Mouse (Mus musculus) embryonic fibroblast, embryonic 13.5 days (primary cell): ENCODE measurements around the gene Cwf19l1. TPM values are rescaled to one million over a fixed set of nuclear protein-coding genes. Genes with fewer than 3 reads are reported as not detected.

Experiments
- H3K27ac ChIP-seq: 2 replicates; pipeline ENCODE4 v1.5.1; 2012; ENCODE audit warnings: low read length, control low read depth, inconsistent platforms; ENCODE audit not compliant: insufficient read depth
- H3K4me1 ChIP-seq: 2 replicates; pipeline ENCODE4 v1.6.1; 2011; ENCODE audit warnings: low read length; ENCODE audit not compliant: control insufficient read depth, insufficient read depth
- H3K4me3 ChIP-seq: 2 replicates; pipeline ENCODE4 v1.5.1; 2011; ENCODE audit warnings: mild to moderate bottlenecking, control low read depth, low read length; ENCODE audit not compliant: insufficient read depth
- CTCF ChIP-seq: IDR thresholded peaks from 2 replicates; pipeline ENCODE4 v1.5.1; 2011; ENCODE audit warnings: mild to moderate bottlenecking, control low read depth, low read length, moderate library complexity, borderline replicate concordance; ENCODE audit not compliant: insufficient read depth
- POLR2A ChIP-seq: IDR thresholded peaks from 2 replicates; pipeline ENCODE4 v1.6.1; 2011; ENCODE audit warnings: low read depth, mild to moderate bottlenecking, control low read depth, low read length, moderate library complexity
- polyA plus RNA-seq: library from polyadenylated mRNA; stranded (reverse); fragments of >200 nt; gene quantifications from 2 replicates; pipeline ENCODE4 v1.2.4, GENCODE M21; 2011; ENCODE audit warnings: low read depth; ENCODE audit not compliant: missing spikeins, insufficient read length

The Cwf19l1 gene
- polyA plus RNA-seq, 1 experiment: 18.0 TPM

- Histone ChIP-seq H3K4me1 (no peaks in the 10 kb centered on the region; the same call in 1 of the 2 replicates), H3K4me3 (no peak overlapping the region), H3K27ac (no peak overlapping the region)
- TF ChIP-seq POLR2A: no peak
- TF ChIP-seq CTCF: no peak
Observed at GRCm38 (mm10) chr19:44067323-44068049, 68.2 kb downstream of the Cwf19l1 start.

DNA sequence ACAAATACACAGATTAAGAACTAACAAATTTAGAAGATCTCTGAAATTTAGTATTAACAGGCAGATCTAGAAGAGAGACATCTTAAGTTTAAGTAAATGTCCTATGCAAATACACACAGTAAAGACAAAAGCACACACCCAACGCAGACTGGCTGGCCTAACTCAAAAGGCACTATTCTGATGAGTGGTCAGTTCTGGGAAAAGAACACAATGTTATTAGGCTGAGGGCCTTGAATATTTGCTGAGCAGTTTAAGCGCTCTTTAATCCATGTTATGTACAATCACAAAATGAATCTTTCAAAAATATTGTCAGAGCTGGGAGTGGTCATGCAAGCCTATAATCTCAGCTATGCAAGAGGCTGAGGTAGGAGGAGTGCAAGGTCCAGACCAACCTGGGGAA is 70.9 kb downstream of the Cwf19l1 start:
- Histone ChIP-seq H3K4me1 (peaks cover 3% of the 10 kb centered on the region; the same call in 1 of the 2 replicates), H3K27ac (no peak overlapping the region), H3K4me3 (no peak overlapping the region)
- no peak for TF ChIP-seq POLR2A

DNA sequence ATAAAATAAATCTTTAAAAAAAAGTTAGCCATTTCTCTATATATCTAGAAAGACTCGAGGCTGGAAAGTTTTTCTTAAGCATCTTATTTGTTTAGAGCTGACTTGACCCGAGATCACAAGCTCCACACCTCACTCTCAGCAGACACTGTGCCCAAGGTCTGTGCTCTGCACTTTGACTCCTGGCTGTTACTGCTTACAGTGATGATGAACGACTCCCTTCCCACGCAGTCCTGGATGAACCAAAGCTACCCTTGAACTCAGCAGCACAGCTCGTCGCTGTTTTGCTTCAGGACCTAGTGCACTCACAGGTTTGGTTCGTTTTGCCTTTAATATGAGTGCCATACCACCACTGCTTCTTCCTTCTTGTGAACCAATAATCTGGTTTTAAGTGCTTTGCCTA is 71.9 kb downstream of the Cwf19l1 start:
- H3K27ac ChIP-seq: no peak overlapping the region
- H3K4me3 ChIP-seq: no peak overlapping the region
- TF ChIP-seq POLR2A: no peak
- TF ChIP-seq CTCF: no peak
- H3K4me1 ChIP-seq: peaks cover 3% of the 10 kb centered on the region; the same call in 1 of the 2 replicates

DNA sequence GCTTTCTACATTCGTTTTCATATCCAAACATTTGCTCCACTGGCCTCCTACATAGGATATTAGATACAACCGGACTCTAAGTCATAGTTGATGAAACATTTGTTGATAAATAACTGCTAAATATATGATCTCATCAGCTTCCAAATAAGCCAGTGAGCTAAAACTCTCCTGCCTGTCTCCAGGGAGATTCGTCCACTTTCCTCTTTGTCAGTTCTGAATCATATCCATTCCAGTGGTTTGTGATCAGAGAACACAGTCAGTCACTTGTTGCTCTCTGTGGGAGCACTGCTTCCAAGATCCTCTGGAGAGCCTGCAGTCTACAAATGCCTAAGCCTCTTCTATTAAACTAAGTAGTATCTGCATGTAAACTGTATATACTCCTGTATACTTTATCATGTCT is 75.5 kb downstream of the Cwf19l1 start:
- TF ChIP-seq POLR2A (no peak), CTCF (no peak)
- Histone ChIP-seq H3K4me3 (no peak overlapping the region), H3K4me1 (0 out of 2 replicates have a peak, but pooled peaks cover 3% of the 10 kb centered on the region), H3K27ac (no peak overlapping the region)

Other genes with a start within 250 kb of the Cwf19l1 start
- 12.1 and 13.3 TPM in 2 replicates for gene Dnmbp, start 195.7 kb downstream of the Cwf19l1 start, polyA plus RNA-seq
- gene Cpn1, start 149.3 kb downstream of the Cwf19l1 start, polyA plus RNA-seq: not detected in 2 replicates
- gene Cyp2c23, start 106.7 kb downstream of the Cwf19l1 start, polyA plus RNA-seq: not detected in 2 replicates
- gene Erlin1, start 66.1 kb downstream of the Cwf19l1 start, polyA plus RNA-seq: 38.6 and 49.2 TPM in 2 replicates
- gene Chuk, start 28.4 kb downstream of the Cwf19l1 start, polyA plus RNA-seq: 64.4 and 75.7 TPM in 2 replicates
- gene Bloc1s2, start 10.6 kb upstream of the Cwf19l1 start, polyA plus RNA-seq: 58.1 and 70.9 TPM in 2 replicates
- gene Pkd2l1, start 56.6 kb upstream of the Cwf19l1 start, polyA plus RNA-seq: not detected in 2 replicates
- 0.17 and 0.23 TPM in 2 replicates for gene Scd3, start 67.4 kb upstream of the Cwf19l1 start, polyA plus RNA-seq
- gene Scd2, start 157.8 kb upstream of the Cwf19l1 start, polyA plus RNA-seq: 442 and 478 TPM in 2 replicates
- 0.35 and 0.72 TPM in 2 replicates for gene Scd4, start 197.2 kb upstream of the Cwf19l1 start, polyA plus RNA-seq